Mouse (Mus musculus): ENCODE data around the gene Gm17027. TPM values are rescaled to one million over a fixed set of nuclear protein-coding genes. Genes with fewer than 3 reads are reported as not detected.
"Not testable (repeated sequence)": the region's sequence is repeated elsewhere in the genome, so short reads cannot be mapped to it uniquely, and the experiment has no call there.

The Gm17027 gene
- not detected in 2 replicates for total RNA-seq (2014; rRNA removed)
- not detected in 2 replicates for polyA plus RNA-seq (2012; rRNA removed)

DNA sequence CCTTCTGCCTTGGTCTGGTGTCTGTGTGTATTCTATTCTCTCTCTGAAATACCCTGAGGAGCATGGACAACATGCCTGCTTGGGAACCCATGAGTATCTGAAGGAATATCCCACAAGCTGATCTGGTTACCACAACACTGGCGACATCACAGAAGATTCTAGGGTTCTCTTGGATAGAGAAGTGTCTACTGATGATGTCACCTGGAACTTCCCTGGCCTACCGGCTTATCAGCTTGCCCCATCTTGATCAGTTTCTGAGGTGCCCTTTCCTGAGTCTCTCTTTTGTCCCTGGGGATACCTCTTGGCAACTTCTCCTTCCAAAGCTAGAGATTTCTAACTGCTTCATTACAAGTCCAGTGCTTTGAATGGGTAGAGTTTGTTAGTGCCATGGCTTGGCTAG, at the start of gene Gm17027:
Gene Gm17027 (minus strand): TSS at position 101 of the 400 bp plus-strand sequence.
- H3K79me2 ChIP-seq (ENCODE audit: control insufficient read depth, insufficient read depth, low read length); H3K36me3 ChIP-seq (ENCODE audit: control insufficient read depth, insufficient read depth, low read length); H3K27ac ChIP-seq (replicated peaks; ENCODE audit: insufficient read depth, low read depth, low read length); H3K4me1 ChIP-seq (ENCODE audit: control insufficient read depth, insufficient read depth, low read length); H3K27me3 ChIP-seq (ENCODE audit: control insufficient read depth, insufficient read depth, low read length); H3K4me3 ChIP-seq (ENCODE audit: insufficient read depth, low read depth, low read length); H3K9ac ChIP-seq (ENCODE audit: low read depth, low read length); DNase-seq (ENCODE audit: extremely low read depth, low read depth, low spot score): not testable (repeated sequence)
- 83% methylated on average over 2 of the region's 2 CpGs for WGBS

GRCm38 (mm10) chr14:42190691-42191090, 28.3 kb upstream of the Gm17027 start, which contains the start of gene Gm3573:
Gene Gm3573 (minus strand): TSS chr14:42190791.
- not testable (repeated sequence) for H3K27ac ChIP-seq (replicated peaks; ENCODE audit: insufficient read depth, low read depth, low read length); H3K79me2 ChIP-seq (ENCODE audit: control insufficient read depth, insufficient read depth, low read length); H3K4me3 ChIP-seq (ENCODE audit: insufficient read depth, low read depth, low read length); H3K9ac ChIP-seq (ENCODE audit: low read depth, low read length); H3K4me1 ChIP-seq (ENCODE audit: control insufficient read depth, insufficient read depth, low read length); DNase-seq (ENCODE audit: extremely low read depth, low read depth, low spot score); H3K27me3 ChIP-seq (ENCODE audit: control insufficient read depth, insufficient read depth, low read length); H3K36me3 ChIP-seq (ENCODE audit: control insufficient read depth, insufficient read depth, low read length)
- no CpG with 5 or more reads among the region's 1 CpGs for WGBS

DNA sequence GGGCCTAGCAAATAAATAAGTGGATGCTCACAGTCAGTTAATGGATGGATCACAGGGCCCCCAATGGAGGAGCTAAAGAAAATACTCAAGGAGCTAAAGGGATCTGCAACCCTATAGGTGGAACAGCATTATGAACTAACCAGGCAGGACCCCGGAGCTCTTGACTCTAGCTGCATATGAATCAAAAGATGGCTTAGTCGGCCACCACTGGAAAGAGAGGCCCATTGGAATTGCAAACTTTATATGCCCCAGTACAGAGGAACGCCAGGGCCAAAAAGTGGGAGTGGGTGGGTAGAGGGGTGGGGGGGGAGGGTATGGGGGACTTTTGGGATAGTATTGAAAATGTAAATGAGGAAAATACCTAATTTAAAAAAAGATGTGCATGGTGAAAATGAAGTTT, 21.5 kb upstream of the Gm17027 start:
- H3K4me3 ChIP-seq (ENCODE audit: insufficient read depth, low read depth, low read length); H3K9ac ChIP-seq (ENCODE audit: low read depth, low read length); H3K36me3 ChIP-seq (ENCODE audit: control insufficient read depth, insufficient read depth, low read length); H3K27ac ChIP-seq (replicated peaks; ENCODE audit: insufficient read depth, low read depth, low read length); H3K4me1 ChIP-seq (ENCODE audit: control insufficient read depth, insufficient read depth, low read length); DNase-seq (ENCODE audit: extremely low read depth, low read depth, low spot score); H3K79me2 ChIP-seq (ENCODE audit: control insufficient read depth, insufficient read depth, low read length); H3K27me3 ChIP-seq (ENCODE audit: control insufficient read depth, insufficient read depth, low read length): not testable (repeated sequence)
- 73% methylated on average over 3 of the region's 3 CpGs for WGBS

- H3K9ac ChIP-seq (ENCODE audit: low read depth, low read length); H3K4me3 ChIP-seq (ENCODE audit: insufficient read depth, low read depth, low read length); H3K79me2 ChIP-seq (ENCODE audit: control insufficient read depth, insufficient read depth, low read length); H3K27ac ChIP-seq (replicated peaks; ENCODE audit: insufficient read depth, low read depth, low read length); H3K36me3 ChIP-seq (ENCODE audit: control insufficient read depth, insufficient read depth, low read length); H3K27me3 ChIP-seq (ENCODE audit: control insufficient read depth, insufficient read depth, low read length); H3K4me1 ChIP-seq (ENCODE audit: control insufficient read depth, insufficient read depth, low read length); DNase-seq (ENCODE audit: extremely low read depth, low read depth, low spot score): not testable (repeated sequence)
- WGBS: 62% methylated on average over 7 of the region's 8 CpGs
Observed at GRCm38 (mm10) chr14:42134571-42134970, 27.9 kb downstream of the Gm17027 start.

DNA sequence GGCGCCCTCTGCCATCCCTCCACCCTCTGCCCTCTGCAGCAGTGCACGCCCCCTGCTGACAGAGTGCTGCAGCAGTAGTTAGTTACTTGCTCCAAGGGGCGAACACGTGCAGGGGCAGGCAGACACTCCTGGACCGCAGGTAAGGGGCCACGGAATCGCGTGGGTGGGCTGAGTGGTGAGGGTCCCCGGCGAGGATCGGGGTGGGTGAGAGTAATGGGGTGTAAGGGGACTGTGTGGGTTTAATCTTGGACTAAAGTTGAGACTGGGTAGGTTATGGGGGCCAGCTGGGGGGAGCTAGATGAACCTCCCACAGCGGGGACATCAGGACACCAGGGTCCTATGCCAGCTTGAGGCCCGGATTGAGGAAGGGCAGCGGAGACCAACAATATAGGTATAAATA, 28.6 kb downstream of the Gm17027 start:
- not testable (repeated sequence) for H3K27ac ChIP-seq (replicated peaks; ENCODE audit: insufficient read depth, low read depth, low read length); H3K79me2 ChIP-seq (ENCODE audit: control insufficient read depth, insufficient read depth, low read length); H3K36me3 ChIP-seq (ENCODE audit: control insufficient read depth, insufficient read depth, low read length); H3K9ac ChIP-seq (ENCODE audit: low read depth, low read length); H3K4me3 ChIP-seq (ENCODE audit: insufficient read depth, low read depth, low read length); H3K4me1 ChIP-seq (ENCODE audit: control insufficient read depth, insufficient read depth, low read length); H3K27me3 ChIP-seq (ENCODE audit: control insufficient read depth, insufficient read depth, low read length); DNase-seq (ENCODE audit: extremely low read depth, low read depth, low spot score)
- WGBS: 60% methylated on average over 13 of the region's 14 CpGs

- whole genome bisulfite sequencing: 71% methylated on average over 1 of the region's 2 CpGs
- H3K4me3 ChIP-seq (ENCODE audit: insufficient read depth, low read depth, low read length); H3K36me3 ChIP-seq (ENCODE audit: control insufficient read depth, insufficient read depth, low read length); DNase-seq (ENCODE audit: extremely low read depth, low read depth, low spot score); H3K27me3 ChIP-seq (ENCODE audit: control insufficient read depth, insufficient read depth, low read length); H3K9ac ChIP-seq (ENCODE audit: low read depth, low read length); H3K79me2 ChIP-seq (ENCODE audit: control insufficient read depth, insufficient read depth, low read length); H3K27ac ChIP-seq (replicated peaks; ENCODE audit: insufficient read depth, low read depth, low read length); H3K4me1 ChIP-seq (ENCODE audit: control insufficient read depth, insufficient read depth, low read length): not testable (repeated sequence)
Observed at GRCm38 (mm10) chr14:42117269-42117668, 45.2 kb downstream of the Gm17027 start, which contains the start of gene Gm7951. Gene Gm7951 (minus strand): TSS chr14:42117369.

Other genes with a start within 250 kb of the Gm17027 start
- gene 1700049E17Rik1, start 237.7 kb downstream of the Gm17027 start, total RNA-seq (2014; rRNA removed): not detected in 2 replicates
- gene 1700049E17Rik1, start 237.7 kb downstream of the Gm17027 start, polyA plus RNA-seq (2012; rRNA removed): not detected in 2 replicates
- gene 1700024B05Rik, start 218.6 kb downstream of the Gm17027 start, total RNA-seq (2014; rRNA removed): not detected in 2 replicates
- not detected in 2 replicates for gene 1700024B05Rik, start 218.6 kb downstream of the Gm17027 start, polyA plus RNA-seq (2012; rRNA removed)
- not detected in 2 replicates for gene Gm6401, start 194.7 kb downstream of the Gm17027 start, total RNA-seq (2014; rRNA removed)
- gene Gm6401, start 194.7 kb downstream of the Gm17027 start, polyA plus RNA-seq (2012; rRNA removed): not detected in 2 replicates
- not detected in 2 replicates for gene Gm3543, start 179.3 kb downstream of the Gm17027 start, total RNA-seq (2014; rRNA removed)
- not detected in 2 replicates for gene Gm3543, start 179.3 kb downstream of the Gm17027 start, polyA plus RNA-seq (2012; rRNA removed)
- not detected in 2 replicates for gene Gm7951, start 45.3 kb downstream of the Gm17027 start, total RNA-seq (2014; rRNA removed)
- not detected in 2 replicates for gene Gm7951, start 45.3 kb downstream of the Gm17027 start, polyA plus RNA-seq (2012; rRNA removed)
- gene Gm3573, start 28.2 kb upstream of the Gm17027 start, total RNA-seq (2014; rRNA removed): not detected in 2 replicates
- gene Gm3573, start 28.2 kb upstream of the Gm17027 start, polyA plus RNA-seq (2012; rRNA removed): not detected in 2 replicates
- not detected in 2 replicates for gene Gm17026, start 97.4 kb upstream of the Gm17027 start, total RNA-seq (2014; rRNA removed)
- not detected in 2 replicates for gene Gm17026, start 97.4 kb upstream of the Gm17027 start, polyA plus RNA-seq (2012; rRNA removed)
- gene Gm9611, start 134.7 kb upstream of the Gm17027 start, total RNA-seq (2014; rRNA removed): not detected in 2 replicates
- gene Gm9611, start 134.7 kb upstream of the Gm17027 start, polyA plus RNA-seq (2012; rRNA removed): not detected in 2 replicates
- gene Gm7995, start 147.6 kb upstream of the Gm17027 start, total RNA-seq (2014; rRNA removed): not detected in 2 replicates
- not detected in 2 replicates for gene Gm7995, start 147.6 kb upstream of the Gm17027 start, polyA plus RNA-seq (2012; rRNA removed)